Mouse (Mus musculus) R1 (cell line): Measurements from ENCODE around the gene E130116L18Rik.
A peak's percentile ranks its signal among the peaks of the same experiment; 100 is the strongest.
"Not testable (repeated sequence)": the region's sequence is repeated elsewhere in the genome, so short reads cannot be mapped to it uniquely, and the experiment has no call there.

Experiments used
- DNase-seq: peaks from one replicate; pipeline ENCODE4 v3.0.0-alpha.2; 2018; ENCODE audit warnings: low read depth, low spot score

Gene E130116L18Rik

GRCm38 (mm10) chr5:25222752-25223702 is at the start of gene E130116L18Rik:
Gene E130116L18Rik (minus strand): TSS chr5:25223153.
- DNase-seq = peak; percentile 85

DNA sequence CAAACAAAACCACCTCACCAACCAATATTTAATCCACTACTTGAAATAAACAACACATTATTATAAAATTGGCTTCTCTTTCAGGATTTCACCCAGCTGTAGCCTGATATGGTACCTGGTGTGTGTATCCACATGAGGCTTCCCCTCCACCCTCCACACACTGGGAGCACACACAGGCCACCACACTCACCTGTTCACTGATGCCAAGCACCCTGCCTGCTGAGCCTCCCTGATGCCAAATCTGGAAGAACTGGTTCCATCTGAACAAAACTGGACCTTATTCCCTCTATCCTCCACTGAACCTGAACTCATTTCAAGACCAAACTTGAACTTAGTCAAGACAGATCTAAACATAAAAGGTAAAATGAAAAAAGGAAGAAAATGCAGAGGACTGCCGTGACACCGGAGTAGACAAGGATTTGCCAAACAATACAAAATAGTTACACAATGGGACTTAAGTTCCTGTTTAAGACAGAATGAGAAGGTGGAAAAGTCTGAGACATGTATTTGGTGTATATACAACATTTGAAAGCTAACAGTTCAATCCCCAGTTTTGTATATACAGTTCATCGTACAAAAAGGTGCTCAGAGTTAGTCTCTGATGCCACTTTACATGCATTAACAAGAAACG is 45.4 kb upstream of the E130116L18Rik start:
- no peak for DNase-seq

DNA sequence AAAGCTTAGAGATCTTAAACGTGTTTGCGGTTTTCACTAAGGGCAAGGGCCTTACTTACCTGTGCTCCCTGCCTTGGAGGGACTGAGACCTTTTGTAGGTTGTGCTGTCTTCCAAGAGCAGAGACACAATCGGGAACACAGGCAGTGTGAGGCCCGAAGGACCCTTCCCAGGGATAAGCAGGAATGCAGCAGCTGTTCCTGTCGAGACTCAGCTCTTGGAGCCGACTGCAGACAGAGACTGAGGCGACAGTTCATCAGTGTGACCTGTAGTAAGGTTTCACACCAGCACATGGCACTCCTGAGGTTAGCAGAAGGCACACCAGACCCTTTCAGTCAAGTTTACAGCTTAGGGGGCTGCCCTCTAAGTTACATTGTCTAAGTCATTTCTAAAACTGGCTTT is 39.3 kb upstream of the E130116L18Rik start:
- DNase-seq = no peak

GRCm38 (mm10) chr5:25261452-25261851 is 38.5 kb upstream of the E130116L18Rik start:
- no peak for DNase-seq

- no peak for DNase-seq
Observed at GRCm38 (mm10) chr5:25256686-25257085, 33.7 kb upstream of the E130116L18Rik start.

GRCm38 (mm10) chr5:25254491-25254890 is 31.5 kb upstream of the E130116L18Rik start:
- DNase-seq = no peak

DNA sequence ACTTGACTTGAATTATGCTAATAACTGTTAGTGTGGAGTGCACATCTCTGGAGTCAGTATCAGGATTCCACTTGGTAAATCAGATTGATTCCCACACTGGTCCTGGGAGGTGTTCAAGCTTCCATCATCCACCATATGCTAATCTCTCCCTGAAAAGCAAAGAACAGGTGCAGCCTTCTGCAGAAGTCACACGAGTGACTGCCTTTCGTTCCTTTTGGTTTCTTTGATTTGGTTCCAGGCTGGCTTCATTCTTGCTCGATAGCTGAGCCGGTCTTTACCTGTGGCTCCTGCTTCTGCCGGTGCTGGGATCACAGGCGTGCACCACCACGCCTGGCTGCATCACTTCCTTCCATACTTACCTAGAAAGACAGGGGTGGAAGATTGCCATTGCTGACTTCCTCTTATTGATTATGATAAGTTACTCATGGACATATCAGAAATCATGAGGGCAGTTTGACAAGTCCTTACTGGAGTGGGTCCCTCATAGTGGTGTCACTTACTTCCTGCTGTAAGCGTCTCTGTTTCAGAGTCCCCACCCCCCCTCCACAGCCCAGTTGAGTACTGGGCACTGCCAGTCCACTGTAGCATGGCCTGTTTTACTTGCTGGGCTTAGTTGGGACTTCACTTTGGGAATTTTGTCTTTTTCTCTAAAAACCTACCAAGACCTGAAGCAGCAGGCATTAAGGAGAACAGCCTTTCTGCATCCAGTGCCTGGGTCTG is 30.0 kb upstream of the E130116L18Rik start:
- no peak for DNase-seq

DNA sequence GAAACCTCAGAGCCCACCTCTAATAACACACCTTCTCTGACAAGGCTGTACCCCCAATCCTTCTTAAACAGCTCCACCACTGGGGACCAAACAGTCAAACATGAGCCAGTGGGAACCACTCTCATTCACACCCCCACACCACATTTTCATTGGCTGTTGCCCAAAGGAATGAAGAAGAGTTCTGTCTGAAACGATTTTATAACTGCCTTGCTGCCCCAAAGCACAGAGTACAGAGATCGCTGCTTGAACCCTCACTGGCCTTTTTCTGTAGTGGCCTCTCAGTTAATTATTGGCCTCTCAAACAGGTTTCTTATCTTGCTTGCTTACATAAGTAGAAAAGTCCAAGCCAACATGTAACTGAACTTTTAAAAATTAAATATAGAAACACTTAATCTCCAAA is 29.5 kb upstream of the E130116L18Rik start:
- no peak for DNase-seq

GRCm38 (mm10) chr5:25247036-25247435 is 24.1 kb upstream of the E130116L18Rik start:
- no peak for DNase-seq

DNA sequence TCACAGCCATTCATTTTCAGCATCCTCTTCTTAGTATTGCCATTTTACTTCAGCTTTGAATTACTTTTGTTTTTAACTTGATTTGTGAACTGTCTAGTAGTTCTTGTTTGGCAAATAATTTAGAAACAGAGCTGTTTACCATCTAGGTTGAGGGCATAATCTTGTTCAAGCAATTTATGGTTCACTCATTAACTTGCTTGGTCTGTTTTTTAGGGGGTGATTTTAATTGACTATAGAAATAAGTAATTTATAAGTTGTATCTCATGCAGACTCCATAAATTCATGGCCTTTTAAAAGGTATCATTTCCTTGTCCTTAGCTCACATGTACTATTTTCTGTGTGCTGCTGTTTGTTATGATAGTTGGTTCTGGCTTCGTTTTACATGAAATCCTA is 23.5 kb upstream of the E130116L18Rik start:
- DNase-seq = no peak

DNA sequence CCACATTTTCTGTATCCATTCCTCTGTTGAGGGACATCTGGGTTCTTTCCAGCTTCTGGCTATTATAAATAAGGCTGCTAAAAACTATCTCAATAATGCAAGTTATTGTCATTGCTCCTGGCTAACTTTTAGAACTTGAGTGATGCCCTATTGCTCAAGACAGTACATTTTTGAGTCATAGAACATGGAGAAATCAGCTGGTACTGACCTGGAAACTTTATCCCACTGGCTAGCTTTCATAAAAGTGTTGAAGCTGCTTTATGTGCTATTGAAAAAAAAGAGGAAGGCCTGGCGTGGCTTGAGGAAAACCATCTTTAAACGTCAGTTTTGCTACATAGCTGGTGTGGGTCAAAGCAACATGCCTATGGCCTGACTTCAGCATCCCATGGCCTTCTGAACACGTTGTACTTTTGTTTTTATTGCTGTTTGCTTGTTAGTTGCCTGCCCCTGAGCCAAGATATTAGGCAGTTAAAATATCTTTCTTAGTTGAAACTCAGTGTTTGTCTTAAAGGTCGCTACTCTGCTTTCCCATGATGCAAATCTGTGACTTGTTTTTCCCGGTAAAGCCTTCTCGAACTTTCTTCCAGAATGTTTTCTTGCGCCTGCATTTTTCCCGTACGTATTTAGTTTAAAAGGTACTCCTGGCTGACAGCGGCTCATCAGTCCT is 23.0 kb upstream of the E130116L18Rik start:
- no peak for DNase-seq

DNA sequence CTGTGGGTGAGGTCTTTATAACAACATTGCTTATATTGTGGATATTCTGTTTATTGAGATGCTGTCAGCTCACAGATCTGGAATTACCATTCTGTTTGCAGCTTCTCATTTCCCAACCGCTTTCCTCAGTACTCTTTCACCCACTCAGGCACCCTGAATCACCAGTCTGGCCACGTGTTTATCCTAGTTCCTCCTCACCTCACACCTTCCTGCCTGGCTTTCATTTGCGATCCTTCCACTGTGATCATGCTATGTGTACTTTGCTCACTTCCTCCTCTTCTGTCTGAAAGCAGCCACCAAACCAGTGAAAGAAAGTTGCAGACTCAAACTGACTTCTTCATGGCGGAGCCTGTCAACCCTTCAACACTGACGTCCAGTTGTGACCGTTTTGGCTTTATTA is 20.1 kb upstream of the E130116L18Rik start:
- no peak for DNase-seq

- DNase-seq = not testable (repeated sequence)
Observed at GRCm38 (mm10) chr5:25224377-25224776, 1.4 kb upstream of the E130116L18Rik start.

DNA sequence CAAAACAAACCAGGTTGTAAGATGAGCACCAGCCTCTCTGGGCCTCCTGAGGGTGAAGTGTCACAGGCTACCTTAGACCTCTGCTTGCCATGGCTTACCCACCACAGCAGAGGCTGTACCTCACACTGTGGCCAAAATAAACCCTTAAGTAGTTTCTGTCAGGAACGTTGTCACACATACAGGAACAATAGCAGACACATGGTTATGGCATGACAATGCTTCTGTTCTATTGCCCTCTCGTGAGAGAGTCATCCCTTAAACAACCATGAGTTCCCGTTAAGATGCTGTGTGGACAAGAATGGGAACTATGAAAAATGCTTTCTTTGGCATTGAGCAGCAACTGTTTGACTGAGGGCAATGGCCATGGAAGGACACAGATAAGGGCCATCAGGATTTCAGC is 1.3 kb downstream of the E130116L18Rik start, which contains the start of gene Galnt11:
Gene Galnt11, plus strand, starts transcription at position 301 of the 400 bp plus-strand sequence.
- DNase-seq = no peak

DNA sequence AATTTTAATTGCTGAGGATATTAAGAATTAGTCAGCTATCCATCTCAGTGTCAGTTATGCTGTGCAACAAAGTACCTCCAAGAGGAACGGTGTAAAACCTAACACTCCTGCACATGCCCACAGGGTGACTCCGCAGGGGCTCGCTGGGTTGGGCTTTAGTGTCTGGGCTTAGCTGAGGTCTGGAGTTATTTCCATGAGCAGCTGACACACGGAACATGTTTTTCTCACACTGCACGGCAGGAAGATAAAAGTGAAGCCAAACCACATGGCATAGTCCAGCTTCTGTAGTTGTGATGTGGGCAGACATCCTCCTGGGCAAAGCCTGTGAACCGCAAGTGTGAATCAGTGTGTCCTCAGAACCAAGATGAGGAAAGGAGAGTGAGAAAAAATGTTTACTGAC is 7.9 kb downstream of the E130116L18Rik start:
- DNase-seq = no peak

DNA sequence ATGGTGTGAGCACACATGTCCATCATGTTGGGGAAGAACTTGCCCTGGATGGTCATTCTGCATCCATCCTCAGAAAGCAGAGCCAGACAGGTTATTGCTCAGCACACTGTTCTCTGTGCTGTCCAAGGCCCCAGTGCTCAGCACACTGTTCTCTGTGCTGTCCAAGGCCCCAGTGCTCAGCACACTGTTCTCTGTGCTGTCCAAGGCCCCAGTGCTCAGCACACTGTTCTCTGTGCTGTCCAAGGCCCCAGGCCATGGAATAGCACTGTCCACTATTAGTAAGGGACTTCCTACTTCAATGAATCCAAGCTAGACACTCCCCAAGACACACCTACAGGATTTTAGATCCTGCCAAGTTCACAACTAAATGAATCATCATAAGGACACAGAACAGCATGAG is 9.7 kb downstream of the E130116L18Rik start:
- DNase-seq = not testable (repeated sequence)

GRCm38 (mm10) chr5:25211872-25212271 is 11.1 kb downstream of the E130116L18Rik start:
- no peak for DNase-seq

DNA sequence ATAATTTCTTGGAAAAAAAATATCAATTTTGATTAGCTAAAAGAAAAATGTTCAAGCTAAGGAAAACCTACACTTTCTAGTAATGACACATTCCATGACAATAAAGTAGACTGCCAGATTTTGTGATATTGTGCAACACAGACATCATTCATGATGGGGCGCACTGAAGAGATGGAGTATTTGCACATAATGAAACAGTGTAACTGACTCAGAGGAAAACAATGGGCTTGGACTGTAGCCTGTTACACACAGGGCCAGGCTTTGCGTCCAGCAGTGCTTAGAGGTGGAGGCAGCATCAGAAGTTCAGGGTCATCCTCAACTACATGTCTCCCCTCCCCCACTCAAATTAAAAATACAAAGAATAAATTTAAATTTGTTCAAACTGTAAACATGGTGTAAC is 32.4 kb downstream of the E130116L18Rik start:
- no peak for DNase-seq

DNA sequence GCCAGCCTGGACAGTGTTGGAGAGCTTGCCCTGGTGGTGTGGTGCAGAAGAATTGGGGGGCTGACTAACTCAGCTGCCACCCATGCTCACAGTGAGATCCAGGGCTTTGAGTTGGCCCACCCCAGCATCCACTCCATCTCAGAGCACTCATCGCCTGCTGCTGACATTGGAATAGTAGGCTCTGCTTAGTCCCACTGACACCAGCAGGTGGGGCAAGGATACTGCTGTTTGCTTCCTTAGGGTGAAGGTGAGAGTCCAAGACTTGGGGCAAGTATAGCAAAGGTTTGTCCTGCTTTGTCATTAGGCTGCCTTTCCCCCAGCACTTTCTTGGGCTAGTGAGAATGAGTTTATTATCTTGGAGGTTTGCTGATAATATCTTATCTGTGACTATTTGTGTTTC is 34.2 kb downstream of the E130116L18Rik start:
- DNase-seq = peak; percentile 56

- no peak for DNase-seq
Observed at GRCm38 (mm10) chr5:25187727-25188126, 35.2 kb downstream of the E130116L18Rik start.

DNA sequence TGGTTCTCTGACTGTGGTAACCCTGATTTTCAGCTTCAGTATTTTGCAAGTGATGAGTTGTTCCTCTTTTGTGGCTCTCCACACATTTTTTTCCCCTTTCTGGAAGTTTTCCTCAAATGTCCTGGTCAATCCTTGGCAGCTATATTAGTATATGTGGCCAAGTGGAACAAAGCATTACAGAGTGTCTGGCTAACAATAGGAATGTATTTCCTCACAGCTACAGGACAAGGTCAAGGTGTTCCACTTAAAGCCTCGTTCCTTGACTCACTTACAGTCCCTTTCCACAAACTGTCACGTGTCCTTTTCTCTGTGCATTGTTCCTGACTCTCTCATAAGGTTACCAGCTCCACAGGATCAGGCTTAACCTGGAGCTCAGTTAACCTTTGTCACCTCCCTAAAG is 38.4 kb downstream of the E130116L18Rik start:
- DNase-seq = peak; percentile 33

GRCm38 (mm10) chr5:25183595-25183994 is 39.4 kb downstream of the E130116L18Rik start:
- DNase-seq = no peak
